Mouse (Mus musculus) c-Kit-positive CD71-positive TER-119-negative erythroid progenitor cells, embryonic 14.5 days (primary cell): ENCODE data around the gene 1700016D06Rik.

Experiments used
- DNase-seq: peaks from one replicate; pipeline ENCODE4 v3.0.0-alpha.2; 2013; ENCODE audit warnings: low read depth

1700016D06Rik gene

DNA sequence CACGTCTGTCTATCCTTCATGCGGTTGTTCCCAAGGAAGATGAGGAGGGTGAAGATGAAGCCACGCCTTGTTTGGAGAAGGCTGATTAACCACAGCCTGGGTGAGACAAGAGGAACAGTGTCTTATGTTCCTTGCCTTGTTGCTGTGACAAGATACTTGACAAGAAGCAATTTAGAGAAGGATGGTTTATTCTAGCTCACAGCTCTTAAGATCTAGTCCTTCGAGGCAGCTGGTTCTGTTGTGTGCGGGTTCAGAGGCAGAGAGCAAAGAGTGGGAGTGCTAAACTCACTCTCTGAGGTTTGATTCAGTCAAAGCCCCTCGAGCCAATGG, at the start of gene 1700016D06Rik:
TSS of gene 1700016D06Rik (minus strand) at position 31 of the 330 bp plus-strand sequence.
- no peak for DNase-seq

DNA sequence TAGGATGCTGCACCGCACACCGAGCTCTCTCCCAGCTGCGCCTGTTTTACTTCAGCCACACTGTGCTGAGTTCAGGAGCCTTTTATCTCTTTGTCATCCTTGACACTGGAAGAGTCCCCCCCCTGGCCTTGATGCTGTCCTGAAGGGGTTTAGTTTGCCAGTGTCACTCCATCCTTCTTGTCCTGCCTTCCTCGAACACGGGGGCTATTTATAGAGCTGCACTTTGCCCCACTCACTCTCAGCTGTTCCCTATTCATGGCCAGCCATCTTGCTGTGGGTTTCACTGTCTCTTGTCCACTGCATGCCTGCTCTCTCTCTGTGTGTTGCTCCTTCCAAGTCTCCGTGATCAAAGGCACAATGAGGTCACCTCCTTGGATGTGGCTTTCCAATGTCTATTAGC, 48.6 kb upstream of the 1700016D06Rik start:
- no peak for DNase-seq

DNA sequence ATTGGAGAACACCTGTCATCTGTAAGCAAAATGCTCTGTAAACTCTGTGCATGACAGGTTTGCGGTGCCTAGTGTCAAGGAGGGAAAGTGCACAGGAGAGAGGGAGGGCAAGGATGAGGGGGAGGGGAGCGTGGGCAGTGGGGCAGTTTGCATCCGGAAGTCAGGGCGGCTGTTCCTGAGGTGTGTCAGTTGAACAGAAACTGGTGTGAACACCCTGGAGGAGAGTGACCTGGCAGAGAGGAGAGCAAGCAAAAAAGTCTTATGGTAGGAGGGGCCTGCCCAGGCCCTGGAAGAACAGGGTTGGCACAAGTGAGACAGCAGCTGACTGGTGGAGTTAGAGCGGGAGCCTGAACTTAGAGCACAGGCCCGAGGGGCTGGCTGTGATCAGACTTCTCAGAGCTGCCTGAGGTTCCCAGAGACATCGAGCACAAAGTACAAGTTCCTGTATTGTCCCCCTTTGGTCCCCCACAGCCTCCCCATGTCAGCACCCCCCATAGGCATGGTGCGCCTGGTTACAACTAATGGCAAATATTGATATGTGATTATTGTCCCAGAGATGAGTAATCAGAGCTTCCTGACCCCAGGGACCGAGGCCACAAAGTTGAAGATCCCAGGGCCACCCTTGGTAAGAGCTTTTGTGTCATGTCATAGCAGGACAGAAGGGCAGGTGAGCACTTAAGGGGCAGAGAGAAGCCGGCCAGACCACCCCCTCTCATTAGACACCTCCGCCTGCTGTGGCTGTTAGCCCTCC, 46.2 kb upstream of the 1700016D06Rik start:
- no peak for DNase-seq

GRCm38 (mm10) chr8:11743580-11743979, 42.7 kb upstream of the 1700016D06Rik start:
- no peak for DNase-seq

GRCm38 (mm10) chr8:11740857-11741256, 40.0 kb upstream of the 1700016D06Rik start:
- DNase-seq, result no peak

DNA sequence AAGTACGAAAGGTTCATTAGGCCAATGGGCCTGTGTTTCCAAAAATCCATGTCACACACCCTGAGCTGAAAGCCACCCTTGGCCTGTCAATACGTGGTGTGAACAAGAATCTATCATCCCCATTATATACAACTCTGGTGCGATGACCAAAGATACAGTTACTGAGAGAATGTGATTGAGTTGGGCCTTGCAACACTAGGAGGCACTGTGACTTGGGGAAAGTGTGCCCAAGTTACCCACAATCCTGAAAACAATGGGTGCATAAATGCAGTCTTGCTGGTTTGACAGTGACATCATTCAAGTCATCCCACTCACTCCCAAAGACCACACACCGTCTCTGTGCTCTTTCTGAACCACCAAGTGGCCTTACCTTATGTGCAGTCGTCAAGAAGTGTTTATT, 38.2 kb upstream of the 1700016D06Rik start:
- DNase-seq, result no peak

GRCm38 (mm10) chr8:11737096-11737495, 36.2 kb upstream of the 1700016D06Rik start:
- DNase-seq, result no peak

GRCm38 (mm10) chr8:11735672-11736235, 34.9 kb upstream of the 1700016D06Rik start:
- no peak for DNase-seq

DNA sequence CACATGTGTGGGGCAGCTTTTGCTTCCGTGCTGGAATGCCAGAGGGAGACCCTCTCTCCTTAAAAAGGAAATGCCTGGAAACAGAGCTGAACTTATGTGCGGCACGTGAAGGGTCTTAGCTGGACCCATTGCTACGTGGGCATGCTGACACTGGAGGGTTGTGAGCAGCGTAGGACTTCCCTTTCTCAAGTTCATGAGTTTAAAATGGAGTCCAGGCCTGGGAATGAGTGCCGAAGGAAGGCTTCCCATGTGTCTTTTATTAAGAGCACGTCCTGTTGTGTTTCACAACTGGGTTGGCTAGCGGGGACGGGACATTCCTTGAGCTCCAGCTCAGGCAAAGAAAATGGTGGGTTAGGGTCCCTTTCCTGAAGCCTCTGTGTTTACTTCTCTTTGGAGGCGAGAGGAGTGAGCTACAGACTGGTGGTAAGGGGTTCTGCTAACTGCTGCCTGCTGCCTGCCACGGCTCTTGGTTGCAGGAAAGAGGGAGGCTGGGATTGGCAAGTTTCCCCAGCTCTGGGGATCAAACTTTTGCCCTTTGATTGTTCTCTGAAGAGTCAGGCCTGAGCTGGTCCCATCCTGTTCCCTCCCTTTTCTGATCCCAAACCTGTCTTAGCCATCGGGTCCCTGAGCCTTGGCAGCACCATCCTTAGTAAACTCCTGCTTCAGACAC, 29.5 kb upstream of the 1700016D06Rik start:
- no peak for DNase-seq

DNA sequence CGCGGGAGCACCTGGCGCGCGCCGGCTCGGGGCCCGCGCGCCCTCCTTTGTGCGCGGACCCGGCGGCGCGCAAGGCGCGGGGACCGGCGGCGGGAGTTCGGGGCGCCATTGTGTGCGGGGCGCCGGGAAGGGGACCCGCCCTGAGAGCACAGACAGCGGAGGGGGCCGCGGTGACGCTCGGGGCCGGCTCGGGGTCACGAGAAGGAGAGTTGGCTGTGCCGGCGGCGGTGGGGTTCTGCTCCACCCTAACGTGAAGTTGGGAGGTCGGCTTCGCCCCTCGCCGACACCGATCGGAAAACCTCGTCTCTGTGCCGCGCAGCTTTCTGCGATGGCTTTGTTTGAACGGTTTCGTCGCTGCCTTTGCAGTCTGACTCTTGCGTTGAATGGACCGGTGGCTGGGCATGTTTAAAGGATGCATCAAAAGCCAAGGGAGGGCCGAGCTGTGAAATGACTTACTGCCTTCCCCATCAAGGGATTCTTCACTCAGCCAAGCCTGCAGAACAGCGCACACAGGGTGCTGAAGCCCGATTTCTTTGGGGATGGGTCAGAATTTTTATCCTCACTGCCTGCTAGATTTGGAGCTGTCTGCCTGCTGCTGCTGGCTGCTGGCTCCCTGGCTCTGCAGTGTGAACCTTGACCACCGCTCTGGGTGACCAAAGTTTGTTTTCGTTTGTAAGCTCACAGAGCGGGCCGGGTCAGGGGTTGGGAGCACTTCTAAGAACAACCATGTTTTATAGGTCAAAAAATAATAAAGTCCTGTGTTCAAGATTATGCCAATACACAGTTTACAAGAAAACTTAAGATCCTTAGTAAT, 27.8 kb upstream of the 1700016D06Rik start:
- no peak for DNase-seq

DNA sequence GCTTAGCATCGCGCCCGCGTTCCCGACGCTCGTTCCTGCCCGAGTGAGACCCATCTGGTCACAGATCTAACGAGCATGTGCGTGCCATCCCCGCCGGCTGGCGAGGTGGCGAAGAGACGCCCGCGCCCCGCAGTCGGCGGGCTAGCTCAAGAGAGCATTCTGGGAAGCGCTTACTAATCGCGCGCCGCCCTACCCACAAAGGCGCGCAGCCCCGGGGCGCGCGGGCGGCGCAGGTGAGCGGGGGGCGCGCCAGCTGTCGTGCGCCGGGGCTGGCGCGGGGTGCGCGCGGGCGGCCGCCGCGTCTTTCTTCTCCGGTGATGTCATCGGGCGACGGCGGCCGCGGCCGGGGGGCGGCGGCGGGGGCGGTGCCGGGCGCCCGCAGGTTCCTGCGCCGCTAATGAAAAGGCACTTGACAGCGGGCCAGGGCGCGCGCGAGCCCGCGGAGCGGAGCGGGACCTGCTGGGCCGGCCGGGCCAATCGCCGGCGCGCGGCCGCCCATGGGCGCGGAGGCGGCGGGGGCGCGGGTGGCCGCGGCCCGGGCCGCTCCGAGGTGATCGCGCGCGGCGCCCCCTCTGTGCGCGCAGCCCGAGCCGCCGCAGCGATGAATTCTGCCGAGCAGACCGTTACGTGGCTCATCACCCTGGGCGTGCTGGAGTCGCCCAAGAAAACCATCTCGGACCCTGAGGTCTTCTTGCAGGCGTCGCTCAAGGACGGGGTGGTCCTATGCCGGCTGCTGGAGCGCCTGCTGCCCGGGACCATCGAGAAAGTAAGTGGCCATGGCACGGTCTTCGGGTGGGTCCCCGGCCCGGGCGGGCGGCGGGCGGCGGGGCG, 27.0 kb upstream of the 1700016D06Rik start, which contains the start of gene Arhgef7:
TSS of gene Arhgef7 (plus strand) at position 71 of the 831 bp plus-strand sequence.
- DNase-seq, result no peak

DNA sequence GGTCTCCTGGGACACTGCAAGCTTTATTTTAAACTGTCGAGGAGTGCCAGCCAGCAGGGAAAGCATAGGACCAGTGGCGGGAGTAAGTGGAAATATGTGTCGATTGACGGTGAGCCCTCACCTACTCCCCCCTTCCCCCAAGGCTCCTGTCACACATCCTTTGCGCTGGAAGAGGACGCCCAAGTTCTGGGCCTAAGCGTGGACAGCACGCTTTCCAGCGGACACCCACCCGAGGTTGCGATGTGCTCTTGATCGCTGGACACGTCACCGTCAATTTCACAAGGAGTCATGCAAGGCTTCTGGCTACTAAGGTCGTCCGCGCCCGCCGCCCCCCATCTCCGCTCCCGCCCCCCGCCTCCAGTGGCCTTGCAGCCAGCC, 26.4 kb upstream of the 1700016D06Rik start:
- DNase-seq, result no peak

DNA sequence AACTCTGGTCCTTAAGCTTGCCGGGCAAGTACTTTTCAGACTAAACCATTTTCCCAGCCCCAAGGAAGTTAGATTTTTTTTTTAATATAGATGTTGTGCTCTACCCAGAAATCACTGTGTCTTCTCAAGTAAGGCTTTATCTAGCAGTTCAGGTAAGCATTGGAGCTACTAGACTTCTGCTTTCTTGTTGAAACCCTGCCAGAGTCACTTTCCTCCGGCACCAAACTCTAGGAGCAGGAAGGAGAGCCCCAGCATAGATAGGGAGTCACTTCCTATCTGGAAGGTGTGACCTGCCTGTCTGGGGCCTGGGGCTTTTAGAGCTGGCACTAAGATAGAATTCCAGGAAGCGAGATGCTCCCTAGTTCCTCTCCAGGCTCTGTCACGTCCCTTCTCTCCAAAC, 16.3 kb upstream of the 1700016D06Rik start:
- DNase-seq, result no peak

- no peak for DNase-seq
These were observed 11.4 kb upstream of the 1700016D06Rik start for GRCm38 (mm10) chr8:11712244-11712643.

DNA sequence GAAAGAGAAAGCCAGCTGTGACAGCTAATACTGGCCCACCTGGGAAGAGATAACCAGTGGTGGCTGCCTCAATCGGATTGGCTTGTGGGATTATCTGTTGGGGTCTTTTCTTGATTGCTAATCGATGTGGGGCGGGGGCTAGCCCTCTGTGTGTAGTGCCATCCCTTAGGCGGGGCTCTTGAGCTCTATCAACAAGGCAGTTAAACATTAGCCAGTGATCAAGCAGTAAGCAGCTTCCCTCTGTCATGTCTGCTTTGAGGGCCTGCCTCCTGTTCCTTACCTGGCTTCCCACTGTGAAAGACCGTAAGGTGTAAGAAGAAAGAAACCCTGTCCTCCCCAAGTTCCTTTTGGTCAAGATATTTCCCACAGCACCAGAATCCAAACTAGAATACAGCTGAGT, 9.6 kb upstream of the 1700016D06Rik start:
- no peak for DNase-seq

- DNase-seq, result no peak
These were observed 8.7 kb upstream of the 1700016D06Rik start for GRCm38 (mm10) chr8:11709542-11709941.

GRCm38 (mm10) chr8:11708815-11709214, 8.0 kb upstream of the 1700016D06Rik start:
- no peak for DNase-seq

DNA sequence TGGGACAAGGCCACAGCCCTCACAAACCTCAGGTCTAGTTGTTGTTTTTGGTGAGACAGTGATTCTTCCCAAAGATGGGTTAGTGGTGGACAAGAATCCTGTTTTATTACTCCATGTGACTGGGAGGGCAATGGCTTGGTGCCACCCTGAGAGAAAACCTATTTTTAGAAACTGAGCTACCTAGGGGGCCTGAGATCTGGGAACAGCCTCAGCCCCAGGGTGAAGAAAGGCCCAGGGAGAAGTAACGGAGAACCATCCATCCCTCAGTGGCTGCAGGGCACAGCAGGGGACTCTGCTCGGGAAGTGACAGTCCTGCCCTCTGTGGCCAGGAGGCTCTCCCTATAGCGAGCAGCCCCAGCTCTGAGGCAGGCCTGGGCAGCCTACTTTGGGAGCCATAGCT, 6.8 kb upstream of the 1700016D06Rik start:
- DNase-seq, result no peak

DNA sequence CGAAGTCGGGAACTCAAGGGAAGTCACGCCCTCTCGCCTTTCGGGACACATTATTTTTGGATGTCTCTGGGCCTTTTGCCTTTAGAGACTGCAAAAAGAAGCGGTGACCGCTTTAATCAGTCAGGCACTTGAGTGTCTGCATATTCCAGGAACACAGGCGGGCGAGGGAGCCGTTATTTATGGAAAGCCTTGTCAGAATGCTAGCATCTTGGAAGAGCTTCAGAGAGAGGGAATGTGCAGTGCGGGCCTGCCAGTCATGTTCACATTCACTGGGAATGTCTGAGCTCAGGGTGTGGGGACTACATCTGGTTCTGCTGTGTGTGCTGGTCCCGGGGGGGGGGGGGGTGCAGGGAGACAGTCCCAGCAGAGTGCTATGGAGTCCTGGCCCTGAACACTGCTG, 5.0 kb upstream of the 1700016D06Rik start:
- no peak for DNase-seq

DNA sequence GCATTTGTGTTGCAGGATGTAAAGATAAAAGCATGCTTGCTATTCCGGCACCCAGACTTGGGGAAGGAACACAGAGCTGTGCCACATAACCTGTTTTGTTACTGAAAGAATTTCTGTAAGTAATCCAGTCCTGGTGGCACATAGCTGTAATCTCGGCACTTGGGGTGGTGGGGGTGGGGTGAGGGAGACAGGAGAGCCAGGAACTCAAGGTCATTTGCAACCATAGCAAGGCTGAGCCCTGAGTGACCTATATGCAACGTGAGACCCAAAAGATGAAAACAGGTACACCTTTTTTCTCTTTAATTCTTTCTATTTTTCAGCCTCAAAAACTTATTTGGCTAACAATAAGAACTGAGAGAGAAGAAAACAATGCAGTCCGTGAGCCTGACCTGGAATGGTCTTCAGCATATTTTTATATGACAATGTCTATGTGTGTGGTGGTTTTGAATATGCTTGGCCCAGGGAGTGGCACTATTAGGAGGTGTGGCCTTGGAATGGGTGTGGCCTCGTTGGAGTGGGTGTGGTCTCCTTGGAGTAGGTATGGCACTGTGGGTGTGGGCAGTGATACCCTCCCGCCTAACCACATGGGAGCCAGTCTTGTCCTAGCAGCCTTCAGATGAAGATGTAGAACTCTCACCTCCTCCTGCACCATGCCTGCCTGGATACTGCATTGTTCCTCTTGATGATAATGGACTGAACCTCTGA, 4.0 kb upstream of the 1700016D06Rik start:
- DNase-seq, result no peak

- no peak for DNase-seq
These were observed 2.9 kb upstream of the 1700016D06Rik start for GRCm38 (mm10) chr8:11703789-11704188.
